Mouse (Mus musculus) midbrain, postnatal 0 days (tissue): ENCODE results near the gene Rbm20. TPM values are rescaled to one million over a fixed set of nuclear protein-coding genes. Genes with fewer than 3 reads are reported as not detected.
A peak's percentile ranks its signal among the peaks of the same experiment; 100 is the strongest.

Experiments
- ATAC-seq: fragments of 200-750 bp; cut with Nextera tagmentation; 2 replicates; pipeline ENCODE4 v1.8.0; 2017; ENCODE audit warnings: moderate number of reproducible peaks, mild to moderate bottlenecking, moderate TSS enrichment, moderate library complexity; ENCODE audit not compliant: low FRiP score
- DNase-seq: peaks from one replicate; pipeline ENCODE4 v3.0.0-alpha.2; 2015; ENCODE audit warnings: low spot score
- H3K27ac ChIP-seq: fragments of 300-500 bp; sonication (generic); 2 replicates; pipeline ENCODE4 v1.5.1; 2014; ENCODE audit warnings: low read depth, mild to moderate bottlenecking, low read length, mixed read lengths
- H3K27me3 ChIP-seq: fragments of 300-500 bp; sonication (generic); 2 replicates; pipeline ENCODE4 v1.6.1; 2014; ENCODE audit warnings: low read length, control low read depth, mixed read lengths; ENCODE audit not compliant: insufficient read depth
- H3K36me3 ChIP-seq: fragments of 300-500 bp; sonication (generic); 2 replicates; pipeline ENCODE4 v1.6.1; 2014; ENCODE audit warnings: low read length, control low read depth, mixed read lengths; ENCODE audit not compliant: insufficient read depth
- H3K4me1 ChIP-seq: fragments of 300-500 bp; sonication (generic); 2 replicates; pipeline ENCODE4 v1.6.1; 2014; ENCODE audit warnings: mild to moderate bottlenecking, control low read depth, antibody characterized with exemption, low read length, mixed read lengths; ENCODE audit not compliant: insufficient read depth
- H3K4me2 ChIP-seq: fragments of 300-500 bp; sonication (generic); 2 replicates; pipeline ENCODE4 v1.6.1; 2014; ENCODE audit warnings: low read depth, mild to moderate bottlenecking, low read length, mixed read lengths; ENCODE audit not compliant: poor library complexity, severe bottlenecking
- H3K4me3 ChIP-seq: fragments of 300-500 bp; sonication (generic); 2 replicates; pipeline ENCODE4 v1.5.1; 2014; ENCODE audit warnings: low read depth, mild to moderate bottlenecking, low read length, moderate library complexity
- H3K9ac ChIP-seq: fragments of 300-500 bp; sonication (generic); replicated peaks from 2 replicates; pipeline ENCODE4 v1.6.1; 2014; ENCODE audit warnings: mild to moderate bottlenecking, low read length, moderate library complexity, mixed read lengths; ENCODE audit not compliant: poor library complexity, severe bottlenecking
- H3K9me3 ChIP-seq: fragments of 300-500 bp; sonication (generic); 2 replicates; pipeline ENCODE4 v1.6.1; 2016; ENCODE audit warnings: low read length, control low read depth
- CTCF ChIP-seq: IDR thresholded peaks from 2 replicates; pipeline ENCODE4 v1.5.1; 2016; ENCODE audit warnings: antibody characterized with exemption, mild to moderate bottlenecking
- WGBS: fragments of 180-500 bp; shearing (Covaris S2); extraction: QIAGEN DNeasy Blood & Tissue Kit; methylation state at CpG from one replicate; pipeline ENCODE4 v1.1.7; 2014; 5-methylcytosine and 5-hydroxymethylcytosine counted together
- polyA plus RNA-seq: library from polyadenylated mRNA; unstranded; fragments of >200 nt; fragmentation: Nextera tagmentation; extraction: Ambion mirVana; gene quantifications from 2 replicates; pipeline ENCODE4 v1.2.1, GENCODE M21; 2015
- total RNA-seq: library from RNA; depleted of rRNA; stranded (reverse); fragments of >200 nt; gene quantifications from 2 replicates; pipeline ENCODE4 v1.2.3, GENCODE M21; 2014

Rbm20 gene
- total and polyA plus RNA-seq, 2 experiments from 2014 or later, result 0.75 to 2.0 TPM

DNA sequence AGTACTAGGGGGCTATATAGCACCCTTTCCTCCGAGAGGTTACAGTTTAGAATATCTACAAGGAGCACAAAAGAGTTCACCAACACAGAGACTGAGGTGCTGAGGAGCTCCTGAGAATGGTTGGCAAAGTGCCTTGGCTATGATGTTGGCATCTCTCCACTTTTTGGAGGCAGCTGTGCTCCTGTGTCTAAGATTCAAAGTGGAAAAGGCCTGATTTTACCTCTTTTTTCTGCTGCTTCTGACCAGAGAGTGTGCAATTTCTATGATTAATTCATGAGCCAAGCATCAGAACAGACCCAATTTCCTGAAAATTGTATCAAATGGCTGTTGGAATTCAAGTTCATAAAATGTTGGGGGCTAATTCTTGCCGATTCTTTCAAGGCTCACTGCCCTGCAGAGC lies 109.1 kb downstream of the Rbm20 start:
- Histone ChIP-seq H3K9ac (no peak overlapping the region), H3K27ac (no peak overlapping the region), H3K4me1 (0 out of 2 replicates have a peak, but pooled peaks cover 2% of the 10 kb centered on the region), H3K27me3 (no peaks in the 10 kb centered on the region), H3K4me2 (no peak overlapping the region), H3K36me3 (no peaks in the 10 kb centered on the region), H3K9me3 (no peaks in the 10 kb centered on the region), H3K4me3 (no peak overlapping the region)
- ATAC-seq (no peak), DNase-seq (peak; percentile 59)
- WGBS, result 42% methylated on average over 2 of the region's 2 CpGs
- TF ChIP-seq CTCF, result no peak

- Histone ChIP-seq H3K9ac (no peak overlapping the region), H3K36me3 (no peaks in the 10 kb centered on the region), H3K27ac (no peak overlapping the region), H3K4me1 (0 out of 2 replicates have a peak, but pooled peaks cover 2% of the 10 kb centered on the region), H3K4me3 (no peak overlapping the region), H3K4me2 (no peak overlapping the region), H3K27me3 (no peaks in the 10 kb centered on the region), H3K9me3 (no peaks in the 10 kb centered on the region)
- WGBS, result 60% methylated on average over 5 of the region's 5 CpGs
- no peak for TF ChIP-seq CTCF
- ATAC-seq (no peak), DNase-seq (peak; percentile 54)
Observed at GRCm38 (mm10) chr19:53786836-53787235, 109.7 kb downstream of the Rbm20 start.

- no peak for TF ChIP-seq CTCF
- 0 out of 2 replicates have a peak, but pooled peaks cover 2% of the 10 kb centered on the region for H3K4me1 ChIP-seq
- H3K36me3 ChIP-seq, result no peaks in the 10 kb centered on the region
- no peaks in the 10 kb centered on the region for H3K9me3 ChIP-seq
- no peak overlapping the region for H3K4me2 ChIP-seq
- ATAC-seq (no peak), DNase-seq (no peak)
- H3K4me3 ChIP-seq, result no peak overlapping the region
- H3K27me3 ChIP-seq, result no peaks in the 10 kb centered on the region
- WGBS, result 93% methylated on average over 14 of the region's 14 CpGs
- H3K9ac ChIP-seq, result no peak overlapping the region
- no peak overlapping the region for H3K27ac ChIP-seq
Observed at GRCm38 (mm10) chr19:53788621-53789331, 111.7 kb downstream of the Rbm20 start.

DNA sequence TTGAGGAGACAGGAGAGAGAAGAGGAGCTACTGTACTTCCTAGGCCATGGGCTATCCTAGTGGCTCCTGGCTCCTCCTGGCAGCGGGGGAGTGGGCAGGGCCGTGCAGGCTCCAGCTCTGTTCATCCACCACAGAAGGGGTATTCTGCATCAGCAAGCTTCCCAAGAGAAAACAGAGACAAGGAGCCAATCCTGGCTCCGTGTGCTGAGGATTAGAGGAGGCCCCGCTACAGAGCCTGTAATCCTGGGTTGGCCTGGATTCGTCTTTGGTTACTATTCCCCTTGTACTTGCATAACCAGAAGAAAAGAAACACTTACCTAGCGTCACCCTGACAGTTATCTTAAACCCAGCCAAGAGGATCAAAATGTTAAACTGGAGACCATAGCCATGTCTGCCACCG lies 112.5 kb downstream of the Rbm20 start:
- no peak for DNase-seq
- H3K36me3 ChIP-seq, result no peaks in the 10 kb centered on the region
- no peak for TF ChIP-seq CTCF
- no peak for ATAC-seq
- no peak overlapping the region for H3K4me3 ChIP-seq
- H3K27me3 ChIP-seq, result no peaks in the 10 kb centered on the region
- no peak overlapping the region for H3K9ac ChIP-seq
- no peak overlapping the region for H3K27ac ChIP-seq
- no peaks in the 10 kb centered on the region for H3K9me3 ChIP-seq
- no peak overlapping the region for H3K4me2 ChIP-seq
- 0 out of 2 replicates have a peak, but pooled peaks cover 2% of the 10 kb centered on the region for H3K4me1 ChIP-seq
- WGBS, result 45% methylated on average over 7 of the region's 7 CpGs

DNA sequence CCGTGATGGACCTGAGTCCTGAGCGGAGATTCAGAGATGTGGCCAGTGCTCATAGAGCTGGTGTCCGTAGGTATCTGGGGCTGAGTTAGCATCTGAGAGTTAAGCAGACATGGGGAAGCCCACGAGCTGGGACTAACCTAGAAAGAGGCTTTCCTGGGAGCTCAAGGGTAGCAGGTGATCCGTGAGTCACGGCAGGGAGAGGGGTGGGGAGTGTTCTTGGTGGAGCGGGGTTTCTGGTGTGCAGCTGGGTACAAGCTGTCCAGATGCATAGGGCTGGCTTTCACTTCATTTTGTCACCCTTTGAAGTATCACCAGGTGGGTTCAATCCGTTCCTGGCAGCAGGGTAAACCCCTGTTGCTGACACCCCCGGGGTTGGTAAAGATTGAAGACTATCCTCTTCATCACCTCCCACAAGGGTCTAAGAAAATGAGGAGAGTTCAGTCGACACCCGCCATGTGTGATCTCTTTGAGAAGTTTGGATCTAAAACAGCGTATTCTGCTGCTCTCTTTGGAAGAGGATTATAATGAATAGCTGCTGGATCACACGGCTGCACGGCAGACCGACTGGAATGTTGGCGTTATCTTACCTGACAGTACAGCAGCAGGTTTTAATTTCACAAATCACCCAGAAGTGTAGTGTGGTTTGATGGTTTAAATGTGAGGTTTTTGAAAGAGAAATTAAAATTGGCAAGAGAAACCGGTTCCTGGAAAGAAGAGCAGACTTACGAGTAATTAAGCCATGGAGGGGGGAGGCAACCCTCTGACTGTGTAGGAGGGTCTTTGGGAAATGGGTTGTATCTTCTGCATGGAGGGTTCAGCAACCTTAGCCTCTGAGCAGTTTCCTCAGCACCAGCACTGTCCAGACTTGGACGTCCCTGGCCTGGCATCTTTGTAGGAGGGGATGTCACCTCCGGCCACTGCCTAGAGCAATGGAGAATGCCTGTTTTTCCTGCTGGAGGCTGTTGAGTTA lies 114.9 kb downstream of the Rbm20 start:
- H3K36me3 ChIP-seq, result no peaks in the 10 kb centered on the region
- DNase-seq, result no peak
- no peak overlapping the region for H3K9ac ChIP-seq
- no peak overlapping the region for H3K27ac ChIP-seq
- no peak overlapping the region for H3K4me2 ChIP-seq
- WGBS, result 62% methylated on average over 20 of the region's 20 CpGs
- TF ChIP-seq CTCF, result no peak
- H3K4me3 ChIP-seq, result no peak overlapping the region
- no peaks in the 10 kb centered on the region for H3K27me3 ChIP-seq
- H3K9me3 ChIP-seq, result no peaks in the 10 kb centered on the region
- ATAC-seq, result no peak
- no peaks in the 10 kb centered on the region for H3K4me1 ChIP-seq
